Mouse (Mus musculus) left cerebral cortex, adult 11 months (tissue): ENCODE measurements around the gene Abca1.

Experiments
- DNase-seq: peaks from one replicate; pipeline ENCODE4 v3.0.0; 2022; ENCODE audit warnings: low spot score

Gene Abca1

DNA sequence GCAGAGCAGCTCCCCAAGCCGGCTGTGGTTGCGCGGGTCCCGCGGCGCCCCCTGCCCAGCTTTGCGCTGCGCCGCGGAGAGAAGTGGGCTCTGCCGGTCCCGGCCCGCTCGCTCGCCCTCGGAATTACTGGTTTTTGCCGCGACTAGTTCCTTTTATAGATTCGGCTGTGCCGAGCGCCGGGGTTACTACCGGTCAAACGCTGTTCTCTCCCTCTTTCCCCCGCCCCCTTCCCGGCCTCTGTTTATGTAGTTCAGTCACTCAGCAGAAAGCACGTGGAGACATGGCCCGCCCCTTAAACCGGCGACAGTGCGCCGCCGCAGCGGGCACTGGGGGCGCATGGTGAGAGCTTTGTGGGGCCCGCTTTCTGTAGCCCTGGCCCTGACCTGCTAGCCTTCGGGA is at the start of gene Abca1:
Gene Abca1 (minus strand): TSS at position 129 of the 400 bp plus-strand sequence.
- peak; percentile 84 for DNase-seq

DNA sequence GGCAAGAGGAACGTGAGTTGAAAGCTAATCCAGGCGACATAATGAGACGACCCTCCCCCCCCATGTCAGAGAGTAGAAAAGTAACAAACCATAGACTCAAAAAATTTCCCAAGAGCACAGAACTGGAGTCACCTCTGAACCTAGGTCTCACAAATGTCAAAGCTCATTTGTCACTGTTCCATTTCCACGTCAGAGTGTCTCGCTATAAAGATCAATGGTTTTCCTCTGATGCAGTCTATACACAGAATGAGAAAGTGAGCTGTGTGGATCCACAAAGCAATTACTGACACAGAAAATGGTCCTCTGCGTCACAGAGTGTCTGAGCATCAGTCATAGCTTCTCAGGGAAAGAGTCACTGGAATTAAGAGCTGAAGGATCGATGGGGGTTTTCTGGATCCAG is 44.8 kb upstream of the Abca1 start:
- DNase-seq, result no peak

DNA sequence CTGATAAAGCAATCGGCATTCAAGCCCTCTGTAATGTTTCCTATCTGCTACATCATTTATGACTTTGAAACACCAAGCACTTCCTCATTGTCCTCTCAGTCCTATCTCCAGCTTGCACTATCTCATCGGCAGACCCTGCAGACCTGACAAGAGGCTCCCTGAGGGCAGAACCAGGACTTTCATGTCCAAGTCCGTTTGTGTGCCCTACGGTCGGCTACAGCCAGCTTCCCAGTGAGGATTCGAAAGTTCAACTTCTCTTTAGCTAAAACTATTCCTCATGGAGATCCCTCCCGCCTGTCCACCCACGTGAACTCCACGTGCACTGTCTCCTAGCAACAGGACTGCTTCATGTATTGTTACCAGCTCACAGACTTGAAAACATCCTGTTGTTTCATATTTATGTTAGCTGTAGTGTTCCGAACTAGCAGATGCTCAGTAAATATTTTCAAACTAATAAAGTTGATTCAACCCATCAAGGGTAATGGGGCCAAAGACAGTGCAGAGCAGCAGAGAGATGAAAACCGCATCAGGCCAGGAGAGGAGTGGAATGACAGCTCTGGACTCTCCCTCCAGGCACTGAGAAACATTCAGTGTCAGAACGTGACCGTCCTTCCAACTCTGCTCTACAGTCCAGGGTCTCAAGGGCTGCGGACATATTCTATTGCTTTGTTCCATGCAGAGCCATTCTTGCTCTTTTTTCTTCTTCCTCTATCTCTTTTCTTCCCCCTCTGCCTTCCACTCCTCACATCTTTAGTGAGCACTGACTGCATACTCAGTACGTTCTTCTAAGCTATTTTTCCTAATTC is 44.1 kb upstream of the Abca1 start:
- DNase-seq, result no peak

DNA sequence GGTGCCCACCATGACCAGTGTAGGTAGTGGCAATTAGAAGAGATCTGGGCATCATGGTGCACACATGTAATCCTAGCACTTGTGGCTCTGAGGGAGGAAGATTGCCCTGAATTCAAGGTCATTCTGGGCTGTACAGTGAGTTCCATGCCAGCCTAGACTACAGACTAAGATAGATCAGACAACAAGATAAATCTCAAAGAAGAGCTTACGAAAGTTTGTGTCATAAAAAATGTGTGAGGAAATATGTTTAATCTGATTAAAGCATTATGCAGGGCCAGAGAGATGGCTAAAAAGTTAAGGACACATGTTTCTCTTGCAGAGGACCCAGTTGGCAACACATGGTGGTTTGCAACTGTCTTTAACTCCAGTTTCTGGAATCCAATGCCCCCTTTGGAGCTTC is 40.6 kb upstream of the Abca1 start:
- no peak for DNase-seq

DNA sequence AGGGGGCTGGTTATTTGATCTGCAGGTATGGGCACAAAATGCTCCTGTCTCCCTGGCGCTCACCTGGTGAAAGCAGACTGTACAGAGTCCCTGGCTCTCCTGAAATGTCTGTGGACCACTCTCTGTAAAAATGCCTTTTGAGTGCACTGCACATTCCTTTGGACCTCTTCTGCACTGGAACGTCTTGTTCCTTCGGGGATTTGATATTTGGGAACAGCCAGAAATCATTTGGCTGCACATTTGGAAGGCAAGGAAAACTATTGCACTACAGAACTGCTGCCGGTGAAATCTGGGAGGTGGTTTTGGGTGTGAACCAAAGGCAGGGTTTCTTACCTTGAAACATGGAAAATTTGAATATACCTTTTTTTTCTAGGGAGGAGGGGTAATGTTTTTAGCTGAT is 38.1 kb upstream of the Abca1 start:
- DNase-seq, result no peak

DNA sequence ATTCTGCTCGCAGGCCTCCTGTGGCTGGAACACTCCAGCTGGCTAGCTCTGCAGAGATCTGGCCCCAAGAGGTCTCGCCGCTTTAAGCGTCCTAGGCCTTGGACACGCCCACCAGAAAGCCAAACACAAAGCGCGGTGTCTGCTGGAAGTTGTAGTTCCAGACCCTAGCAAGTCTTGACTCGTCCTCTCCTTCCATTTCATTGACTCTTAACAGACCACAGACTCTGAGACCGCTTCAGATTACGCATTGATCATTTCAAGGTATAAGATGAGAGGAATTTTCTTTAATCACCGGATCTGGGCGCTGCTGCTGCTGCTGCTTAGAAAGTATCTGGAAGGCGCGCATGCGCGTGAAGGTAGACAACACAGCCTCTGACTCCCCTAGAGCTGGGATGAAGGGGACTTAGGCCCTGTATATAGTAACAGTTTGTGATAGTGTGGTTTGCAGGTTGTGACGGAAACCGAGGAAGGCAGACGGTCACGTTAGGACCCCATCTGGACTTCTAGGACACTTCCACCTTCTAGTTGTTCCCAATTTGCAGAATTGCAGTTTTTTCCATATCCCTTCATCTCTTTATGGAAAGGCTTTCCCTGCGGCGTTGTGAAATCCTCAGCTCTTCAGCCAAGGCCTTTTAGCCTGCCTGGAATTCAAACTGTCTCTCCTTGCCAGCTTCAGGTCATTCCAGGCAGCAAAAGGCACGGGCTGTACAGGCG is 36.5 kb upstream of the Abca1 start:
- DNase-seq, result peak; percentile 88

DNA sequence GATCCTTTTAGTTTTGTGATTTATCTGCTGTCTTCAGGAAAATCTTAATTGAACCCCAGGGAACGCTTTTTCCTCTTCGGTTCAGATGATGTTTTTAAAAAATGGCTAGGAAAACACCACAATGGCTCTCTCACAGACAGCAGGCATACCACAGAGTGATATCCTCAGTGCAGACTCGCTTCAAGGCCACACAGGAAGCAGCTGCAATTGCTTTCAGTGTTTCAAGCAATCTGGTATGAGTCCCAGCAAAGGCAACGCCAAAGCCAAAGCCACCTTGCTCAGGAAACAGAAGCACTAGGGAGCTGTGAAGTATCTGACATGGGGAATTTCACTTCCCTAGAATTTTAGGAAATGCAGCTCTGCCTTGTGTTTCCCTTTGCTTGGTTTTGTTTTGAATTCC is 27.4 kb upstream of the Abca1 start:
- no peak for DNase-seq

DNA sequence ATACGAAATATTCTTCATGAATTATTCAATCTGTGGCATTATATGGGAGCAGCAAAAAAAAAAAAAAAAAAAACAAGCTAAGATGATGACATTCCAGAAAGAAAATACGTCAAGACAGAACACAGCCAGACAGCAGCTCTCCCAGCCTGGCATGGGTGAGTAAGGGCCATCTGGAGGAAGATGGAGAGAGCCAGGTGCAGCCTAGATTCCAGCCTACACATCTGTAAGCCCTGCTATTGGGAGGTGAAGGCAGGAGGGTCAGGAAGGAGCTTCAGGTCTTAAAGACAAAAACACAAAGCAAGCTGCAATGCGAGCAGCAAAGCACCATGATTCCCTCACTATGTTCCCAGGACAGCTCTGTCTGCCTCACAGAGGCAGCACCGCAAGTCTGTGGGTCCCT is 26.9 kb upstream of the Abca1 start:
- DNase-seq, result no peak

DNA sequence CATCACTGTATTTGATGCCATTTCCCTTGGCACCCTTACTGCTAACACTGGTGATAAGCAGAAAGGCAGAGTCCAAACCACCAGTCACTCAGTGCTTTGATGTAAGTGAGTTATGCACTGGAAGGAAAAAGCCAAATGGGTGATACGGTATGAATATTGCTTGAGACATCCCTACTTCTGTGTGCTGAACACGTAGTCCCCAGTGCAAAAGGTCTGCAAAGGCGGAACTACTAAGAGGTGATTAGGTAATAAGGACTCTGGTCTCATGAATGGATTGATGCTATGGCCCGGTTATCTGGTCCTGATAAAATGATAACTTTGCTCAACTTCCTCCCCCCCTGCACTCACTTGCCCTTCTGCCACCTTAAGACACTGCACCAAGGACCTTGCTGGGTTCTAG is 26.4 kb upstream of the Abca1 start:
- no peak for DNase-seq

DNA sequence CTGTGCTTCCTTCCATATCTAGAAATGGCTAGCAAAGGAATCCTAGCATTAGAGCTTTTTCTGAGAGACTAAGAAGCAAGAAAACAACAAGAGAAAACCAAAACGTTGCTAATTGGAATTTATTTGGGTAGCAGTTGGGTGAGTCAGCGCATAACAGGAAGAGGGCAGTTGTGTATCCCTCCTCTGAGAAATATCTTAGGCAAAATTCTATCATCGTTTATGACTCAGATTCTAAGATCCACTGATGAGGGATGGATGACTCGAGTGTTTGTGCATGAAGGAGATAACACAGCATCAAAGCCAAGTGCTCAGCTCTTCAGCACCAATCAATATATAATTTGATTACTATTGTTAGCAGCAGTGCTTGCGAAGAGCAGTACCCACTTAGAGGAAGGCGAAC is 21.8 kb upstream of the Abca1 start:
- DNase-seq, result no peak

DNA sequence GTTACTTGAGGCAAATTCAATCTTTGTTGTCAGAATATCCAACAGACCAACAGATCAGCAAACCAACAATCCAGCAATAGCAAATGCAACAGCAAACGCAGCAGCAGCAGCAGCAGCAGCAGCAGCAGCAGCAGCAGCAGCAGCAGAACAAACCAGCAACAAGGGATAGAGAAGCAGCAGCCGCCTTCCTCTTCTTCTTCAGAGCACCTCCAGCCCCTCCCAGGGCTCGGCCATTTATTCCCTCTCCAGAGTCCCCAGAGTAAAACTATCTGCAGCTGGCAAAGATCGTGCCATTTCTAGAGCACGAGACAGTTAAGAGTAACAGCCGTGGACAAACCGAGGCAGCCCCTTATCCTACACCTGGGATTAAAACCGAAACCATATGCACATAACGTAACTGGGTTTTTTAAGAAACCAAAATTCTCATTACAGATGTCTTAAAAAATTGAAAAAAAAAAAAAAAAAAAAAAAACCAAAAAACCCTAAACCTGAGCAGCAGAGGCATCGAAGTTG is 19.7 kb upstream of the Abca1 start:
- no peak for DNase-seq

DNA sequence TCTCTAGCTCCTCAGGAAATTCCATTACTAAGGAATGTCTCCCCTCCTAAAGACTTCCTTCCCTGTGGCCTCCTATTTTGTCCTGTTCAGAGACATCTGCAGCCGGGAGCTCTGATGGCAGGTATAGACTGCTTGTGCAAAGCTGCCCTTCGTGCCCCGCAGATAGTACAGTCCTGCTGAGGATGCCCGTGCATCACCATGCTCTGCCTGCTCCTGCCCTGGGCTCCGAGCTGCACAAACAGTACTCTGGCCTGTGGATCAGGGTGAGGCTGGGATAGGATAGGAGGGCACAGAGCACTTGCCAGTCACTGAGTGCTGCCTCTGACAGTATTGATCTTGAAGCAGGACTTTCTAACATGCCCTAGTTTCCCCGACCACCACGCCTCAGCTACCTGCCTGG is 18.8 kb upstream of the Abca1 start:
- no peak for DNase-seq

DNA sequence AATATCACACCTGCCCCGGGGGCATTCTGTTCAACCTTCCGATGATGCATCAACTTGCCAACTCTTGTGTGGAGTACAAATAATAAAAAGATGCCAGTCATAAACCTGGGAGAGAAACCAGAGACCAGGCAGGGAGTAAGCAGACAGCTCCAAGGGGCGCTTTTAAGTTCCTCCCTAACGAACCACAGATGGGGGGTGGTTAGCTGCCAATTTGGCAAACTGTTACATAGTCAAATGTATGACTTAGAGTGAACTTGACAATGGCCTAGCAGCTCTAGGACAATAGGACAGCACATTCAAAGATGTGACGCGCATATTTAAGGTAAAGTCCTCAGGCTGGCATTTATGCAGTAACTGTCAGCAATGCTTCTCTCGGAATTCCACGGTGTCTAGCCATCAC is 18.0 kb upstream of the Abca1 start:
- no peak for DNase-seq

DNA sequence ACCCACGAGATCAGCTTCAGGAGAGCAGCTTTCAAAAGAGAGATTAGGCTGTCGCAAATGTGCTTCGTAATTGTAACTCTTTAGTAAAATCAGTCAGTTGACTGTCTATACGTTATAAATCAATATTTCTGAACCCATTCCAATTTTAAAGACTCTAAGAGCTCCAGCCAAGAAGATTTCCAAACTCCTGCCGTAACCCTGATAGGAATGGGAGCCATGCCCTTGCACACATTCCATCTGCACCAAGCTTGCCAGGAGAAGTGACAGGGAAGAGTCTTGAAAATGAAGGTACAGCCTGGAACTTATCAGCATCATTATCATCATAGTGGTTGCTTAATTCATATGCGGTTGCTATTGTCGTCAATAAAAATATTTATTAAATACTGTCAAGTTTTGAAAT is 15.2 kb upstream of the Abca1 start:
- no peak for DNase-seq

DNA sequence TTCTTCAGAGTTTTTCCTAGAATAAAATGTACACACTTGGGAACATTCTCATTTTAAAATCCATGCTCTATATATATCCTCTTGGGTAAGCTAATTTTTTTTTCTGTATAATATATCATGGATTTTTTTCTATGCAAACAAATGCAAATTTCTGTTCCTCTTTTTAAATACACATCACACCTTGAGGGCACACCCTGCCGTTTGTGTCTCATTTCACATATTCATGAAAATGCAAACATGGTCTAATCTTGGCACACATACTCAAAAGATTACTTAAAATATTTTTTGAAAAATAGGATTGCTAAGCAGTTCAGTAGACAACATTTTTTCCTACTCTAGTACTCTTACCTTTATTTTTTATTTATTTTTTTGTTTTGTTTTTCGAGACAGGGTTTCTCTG is 10.7 kb upstream of the Abca1 start:
- no peak for DNase-seq

DNA sequence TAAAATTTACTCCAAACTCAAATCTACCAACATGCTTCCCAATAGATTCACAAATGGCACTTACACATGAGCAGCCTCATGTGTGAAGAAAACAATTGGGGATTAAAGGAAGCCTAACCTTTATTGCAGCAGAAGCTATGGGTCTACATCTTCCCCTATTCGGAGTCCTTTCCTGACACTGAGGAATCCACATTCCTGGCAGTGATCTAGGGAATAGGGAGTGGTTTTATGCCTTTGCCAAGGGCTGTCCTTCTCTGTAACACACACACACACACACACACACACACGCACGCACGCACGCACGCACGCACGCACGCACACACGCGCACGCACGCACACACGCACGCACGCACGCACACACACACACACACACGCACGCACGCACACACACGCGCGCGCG is 5.5 kb upstream of the Abca1 start:
- no peak for DNase-seq

DNA sequence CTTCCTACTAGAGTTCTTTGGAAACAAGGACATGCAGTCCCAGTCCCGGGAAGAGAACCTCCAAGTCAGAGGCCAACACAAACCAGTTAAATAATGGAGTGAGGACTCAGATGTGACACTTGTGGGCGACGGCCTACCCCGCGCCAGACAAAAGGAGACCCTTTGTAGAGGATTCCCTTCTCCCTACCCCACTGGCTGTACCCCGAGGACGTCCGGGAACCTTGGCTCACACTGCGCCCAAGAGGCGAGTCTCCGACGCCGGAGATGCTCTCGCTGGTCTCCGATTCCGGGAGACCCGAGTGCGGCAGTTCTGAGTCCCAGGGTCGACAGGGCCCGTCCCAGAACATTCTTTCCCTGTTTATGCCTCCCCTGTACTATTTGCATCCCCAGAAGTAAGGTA is 519 bp downstream of the Abca1 start:
- DNase-seq, result no peak

DNA sequence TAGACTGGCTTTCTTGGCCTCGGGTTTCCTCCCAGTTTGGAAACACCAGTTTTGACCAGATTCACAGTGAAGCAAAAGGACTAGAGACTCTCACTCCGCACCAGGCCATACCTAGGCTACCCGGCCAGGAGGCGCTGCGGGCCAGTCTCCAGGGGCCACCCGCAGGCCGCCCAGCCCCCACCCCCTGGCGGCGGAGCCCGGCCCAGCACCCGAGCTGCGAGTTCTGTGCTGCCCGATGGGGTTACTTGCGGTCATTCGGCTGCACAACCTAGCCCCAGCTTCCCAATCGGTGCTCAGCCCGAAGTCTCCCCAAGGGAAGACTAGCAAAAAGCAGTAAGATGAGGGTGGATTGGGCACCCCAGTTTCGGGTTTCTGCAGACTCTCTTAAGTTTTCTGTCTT is 1.1 kb downstream of the Abca1 start:
- peak; percentile 68 for DNase-seq

DNA sequence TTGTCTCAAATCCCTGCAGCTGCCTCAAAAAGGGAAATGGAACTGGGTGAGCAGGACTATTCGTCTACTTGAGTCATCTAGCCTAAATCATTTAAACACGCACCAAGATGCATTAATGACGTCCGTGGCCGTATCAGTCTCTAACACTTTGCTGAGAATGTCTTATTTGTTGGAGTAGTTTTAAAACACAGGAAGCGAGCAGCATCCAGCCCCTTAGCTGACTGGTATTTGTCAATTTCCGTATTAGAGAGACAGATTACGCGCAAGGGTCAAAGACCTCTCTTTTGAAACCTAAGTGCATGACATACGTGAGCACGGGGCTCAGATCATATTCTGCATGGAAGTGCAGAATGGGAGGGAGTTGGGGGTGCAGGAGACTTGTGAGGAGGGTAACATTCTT is 4.2 kb downstream of the Abca1 start:
- DNase-seq, result no peak

DNA sequence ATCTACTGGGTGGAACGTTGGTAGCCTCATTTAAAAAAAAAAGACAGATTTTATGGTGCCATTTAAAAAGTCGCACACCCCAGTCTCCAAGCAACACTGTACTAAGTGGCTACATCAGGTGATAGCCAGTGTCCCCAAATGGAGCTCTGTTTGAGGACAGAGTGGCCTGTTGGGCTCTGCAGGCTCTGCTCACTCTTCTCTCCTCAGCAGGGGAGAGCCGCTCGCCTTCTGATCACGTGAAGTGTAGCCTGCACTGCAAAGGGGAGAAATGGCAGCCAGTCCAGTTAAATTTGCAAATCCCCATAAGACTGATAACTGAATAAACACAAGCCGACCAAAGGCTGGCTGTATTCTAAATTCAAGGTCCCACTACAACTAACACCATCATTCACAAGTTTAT is 6.0 kb downstream of the Abca1 start:
- DNase-seq, result no peak

DNA sequence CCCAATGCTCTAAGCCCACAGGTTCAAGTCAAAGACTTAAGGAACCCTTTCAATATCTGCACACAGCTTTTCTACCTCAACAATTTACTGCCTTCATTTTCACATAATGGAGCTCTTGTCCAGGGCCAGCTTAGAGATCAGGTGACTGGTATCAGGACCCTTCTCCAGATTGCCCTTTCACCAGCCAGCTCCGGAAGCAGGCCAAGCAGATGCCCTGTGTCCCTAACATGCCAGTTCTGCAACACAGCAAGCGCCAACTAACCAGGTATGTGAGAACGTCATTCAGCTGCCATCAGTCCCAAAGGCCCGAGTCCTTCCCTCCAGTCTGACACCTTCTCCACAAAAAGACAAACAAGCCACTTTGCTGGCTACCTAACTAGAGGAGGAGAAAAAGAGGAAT is 6.6 kb downstream of the Abca1 start:
- DNase-seq, result no peak

DNA sequence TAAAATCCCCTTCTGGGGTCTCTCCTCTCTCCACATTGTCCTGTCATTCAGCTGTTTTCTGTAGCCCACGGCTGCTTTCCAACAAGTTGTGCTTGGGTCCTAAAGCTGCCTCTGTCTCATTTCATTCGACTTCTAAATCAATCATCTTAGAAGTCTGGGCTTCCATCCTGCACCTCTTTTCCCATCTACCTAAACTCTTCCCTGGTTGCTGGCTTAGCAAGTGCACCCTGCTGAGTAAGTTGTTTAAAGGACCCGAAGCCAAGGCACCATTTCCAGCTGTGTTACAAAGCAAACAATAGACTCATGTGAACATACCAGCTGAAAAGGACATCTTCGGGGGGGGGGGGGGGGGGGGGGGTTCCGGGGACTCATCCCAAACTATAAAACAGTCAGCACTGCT is 7.0 kb downstream of the Abca1 start:
- DNase-seq, result no peak

DNA sequence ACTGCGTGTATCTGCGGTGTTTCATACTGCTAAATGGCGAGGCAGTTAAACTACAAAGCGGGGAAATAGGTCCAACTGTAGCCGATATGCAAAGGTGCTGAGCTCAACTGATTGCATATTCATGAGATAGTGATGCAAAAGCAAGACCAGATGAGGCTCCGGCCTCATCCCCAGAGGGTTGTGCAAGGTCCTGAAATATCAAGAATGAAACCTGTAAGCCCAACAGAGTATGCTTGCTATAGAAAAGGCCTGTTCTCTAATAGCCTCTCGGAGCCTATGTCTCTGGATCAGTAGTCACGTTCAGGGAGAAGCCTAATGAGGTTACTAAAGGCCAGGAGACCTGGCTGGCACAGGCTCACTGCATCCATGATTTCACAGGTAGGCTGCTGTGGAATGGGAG is 9.2 kb downstream of the Abca1 start:
- DNase-seq, result no peak

DNA sequence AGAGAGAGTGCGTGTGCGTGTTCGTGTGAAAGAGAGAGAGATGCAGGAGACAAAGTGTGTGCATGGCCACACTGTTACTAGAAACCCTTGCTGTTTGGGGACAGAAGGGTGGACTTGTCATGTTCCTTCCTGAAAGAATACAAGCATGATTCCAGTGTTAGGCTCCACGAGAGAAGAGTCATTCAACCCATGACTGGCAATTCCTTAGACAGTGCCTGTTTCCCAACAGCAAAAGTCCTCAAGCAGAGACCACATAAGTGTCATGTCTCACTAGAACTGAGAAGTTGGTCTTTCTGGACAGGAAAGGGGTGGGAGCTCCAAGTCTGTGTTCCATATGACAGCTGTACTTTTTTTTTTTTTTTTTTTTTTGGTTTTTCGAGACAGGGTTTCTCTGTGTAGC is 10.1 kb downstream of the Abca1 start:
- no peak for DNase-seq
